Mouse (Mus musculus) bone marrow, adult 2 months (tissue): Measurements from ENCODE around the gene Drg1. TPM values are rescaled to one million over a fixed set of nuclear protein-coding genes. Genes with fewer than 3 reads are reported as not detected.
A peak's percentile ranks its signal among the peaks of the same experiment; 100 is the strongest.

Source experiments
- H3K27ac ChIP-seq: fragments of 200-500 bp; 2 replicates; pipeline ENCODE4 v1.5.1; 2012; ENCODE audit warnings: low read depth, mild to moderate bottlenecking, control low read depth, inconsistent platforms, low read length; ENCODE audit not compliant: control insufficient read depth, poor library complexity, insufficient read depth
- H3K4me1 ChIP-seq: fragments of 200-500 bp; 2 replicates; pipeline ENCODE4 v1.6.1; 2011; ENCODE audit warnings: low read length; ENCODE audit not compliant: control insufficient read depth, insufficient read depth
- H3K4me3 ChIP-seq: fragments of 200-500 bp; replicated peaks from 2 replicates; pipeline ENCODE3; 2011; ENCODE audit warnings: mild to moderate bottlenecking, low read depth, low read length, control low read depth; ENCODE audit not compliant: control insufficient read depth
- CTCF ChIP-seq: fragments of 200-500 bp; IDR thresholded peaks from 2 replicates; pipeline ENCODE4 v1.5.1; 2011; ENCODE audit warnings: low read length, control low read depth; ENCODE audit not compliant: control insufficient read depth, insufficient read depth
- POLR2A ChIP-seq: fragments of 200-500 bp; IDR thresholded peaks from 2 replicates; pipeline ENCODE4 v1.6.1; 2011; ENCODE audit warnings: low read depth, mild to moderate bottlenecking, control low read depth, low read length, borderline replicate concordance; ENCODE audit not compliant: control insufficient read depth
- WGBS: fragments of 180-500 bp; shearing (Covaris S2); methylation state at CpG from one replicate; pipeline ENCODE4 v1.1.7; 2018; 5-methylcytosine and 5-hydroxymethylcytosine counted together
- polyA plus RNA-seq: library from polyadenylated mRNA; stranded (reverse); fragments of >200 nt; gene quantifications from 2 replicates; pipeline ENCODE4 v1.2.4, GENCODE M21; 2011; ENCODE audit warnings: low replicate concordance; ENCODE audit not compliant: missing spikeins, insufficient read depth, insufficient read length

Gene Drg1
- polyA plus RNA-seq, 1 experiment: 78.5 TPM

- Histone ChIP-seq H3K27ac (no peak overlapping the region), H3K4me1 (no peaks in the 10 kb centered on the region; the same call in 1 of the 2 replicates), H3K4me3 (no peak overlapping the region)
- 71% methylated on average over 6 of the region's 6 CpGs for WGBS
- TF ChIP-seq POLR2A (no peak), CTCF (no peak)
Measured at GRCm38 (mm10) chr11:3287131-3287530, 20.9 kb upstream of the Drg1 start.

DNA sequence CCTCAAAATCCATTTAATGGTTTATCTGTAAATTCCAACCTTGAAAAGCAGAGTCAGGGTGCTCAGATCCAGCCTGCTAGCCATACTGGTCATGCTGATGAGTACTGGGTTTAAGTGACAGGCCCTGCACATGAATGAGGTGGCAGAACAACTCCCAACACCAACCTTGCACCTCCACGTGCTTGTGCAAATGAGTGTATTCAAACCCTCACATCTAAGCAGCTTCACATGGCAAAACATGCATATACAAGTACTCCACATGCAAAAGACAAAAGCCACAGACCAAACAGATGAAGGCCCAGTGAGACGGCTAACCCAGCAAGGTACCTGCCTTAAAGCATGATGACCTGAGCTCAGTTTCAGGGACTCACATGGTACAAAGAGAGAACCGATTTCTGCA is 19.7 kb upstream of the Drg1 start:
- Histone ChIP-seq H3K27ac (no peak overlapping the region), H3K4me1 (no peaks in the 10 kb centered on the region), H3K4me3 (no peak overlapping the region)
- TF ChIP-seq CTCF: no peak
- TF ChIP-seq POLR2A: no peak
- 68% methylated on average over 3 of the region's 3 CpGs for WGBS

- H3K27ac ChIP-seq: no peak overlapping the region
- H3K4me3 ChIP-seq: no peak overlapping the region
- H3K4me1 ChIP-seq: no peaks in the 10 kb centered on the region
- 89% methylated on average over 6 of the region's 6 CpGs for whole genome bisulfite sequencing
- TF ChIP-seq POLR2A (no peak), CTCF (no peak)
Measured at GRCm38 (mm10) chr11:3283645-3284044, 17.4 kb upstream of the Drg1 start.

- Histone ChIP-seq H3K4me1 (no peaks in the 10 kb centered on the region), H3K4me3 (no peak overlapping the region), H3K27ac (no peak overlapping the region)
- TF ChIP-seq CTCF: no peak
- no peak for TF ChIP-seq POLR2A
- WGBS: 86% methylated on average over 6 of the region's 6 CpGs
Measured at GRCm38 (mm10) chr11:3282887-3283286, 16.7 kb upstream of the Drg1 start.

DNA sequence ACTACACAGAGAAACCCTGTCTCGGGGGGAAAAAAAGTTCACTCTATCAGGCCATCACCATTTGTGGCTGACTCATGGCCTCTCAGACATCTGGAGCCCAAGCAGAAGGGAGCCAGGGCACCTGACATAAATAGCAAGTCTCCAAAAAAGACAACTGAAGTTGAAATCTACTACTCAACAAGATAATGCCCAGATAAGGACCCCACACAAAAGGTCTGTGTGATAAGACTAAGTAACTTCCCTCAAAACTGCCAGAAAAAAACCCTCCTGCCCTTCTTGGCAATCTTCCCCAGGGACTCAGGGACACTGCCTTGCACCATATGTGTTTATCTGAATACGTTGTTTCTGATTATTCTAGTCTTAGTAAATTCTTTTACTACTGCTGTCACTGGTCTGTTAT is 13.5 kb upstream of the Drg1 start:
- no peak overlapping the region for H3K4me3 ChIP-seq
- H3K4me1 ChIP-seq: no peaks in the 10 kb centered on the region
- TF ChIP-seq POLR2A (no peak), CTCF (no peak)
- no peak overlapping the region for H3K27ac ChIP-seq
- WGBS: 42% methylated on average over 2 of the region's 2 CpGs

GRCm38 (mm10) chr11:3278351-3278750 is 12.1 kb upstream of the Drg1 start:
- TF ChIP-seq POLR2A (no peak), CTCF (no peak)
- 76% methylated on average over 5 of the region's 5 CpGs for WGBS
- Histone ChIP-seq H3K4me1 (no peaks in the 10 kb centered on the region), H3K27ac (no peak overlapping the region), H3K4me3 (no peak overlapping the region)

DNA sequence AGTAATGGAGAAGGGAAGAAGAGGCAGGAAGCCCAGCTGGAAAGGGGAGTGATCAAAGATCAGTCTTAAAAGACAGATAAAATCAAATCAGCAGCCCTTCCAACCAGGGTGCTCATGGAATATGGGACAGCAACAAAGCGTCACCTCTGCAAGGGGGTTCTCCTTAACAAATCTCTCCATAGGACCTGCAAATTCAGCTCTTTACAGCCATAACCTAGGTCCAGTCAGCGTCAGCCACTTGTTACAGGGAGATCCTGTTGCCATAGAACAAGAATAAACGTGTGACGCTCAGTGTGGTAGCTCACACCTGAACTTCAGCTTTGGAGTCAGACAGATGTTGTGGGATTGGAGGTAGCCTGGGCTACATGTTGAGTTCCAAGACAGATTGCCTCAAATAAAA is 3.0 kb upstream of the Drg1 start:
- whole genome bisulfite sequencing: 86% methylated on average over 4 of the region's 4 CpGs
- H3K4me1 ChIP-seq: no peaks in the 10 kb centered on the region
- no peak overlapping the region for H3K27ac ChIP-seq
- TF ChIP-seq POLR2A (no peak), CTCF (no peak)
- no peak overlapping the region for H3K4me3 ChIP-seq

- 30% methylated on average over 7 of the region's 7 CpGs for WGBS
- TF ChIP-seq POLR2A (no peak), CTCF (no peak)
- H3K4me3 ChIP-seq: no peak overlapping the region
- H3K4me1 ChIP-seq: no peaks in the 10 kb centered on the region
- no peak overlapping the region for H3K27ac ChIP-seq
Measured at GRCm38 (mm10) chr11:3267133-3267532, 918 bp upstream of the Drg1 start.

- 2% methylated on average over 26 of the region's 26 CpGs for WGBS
- H3K4me1 ChIP-seq: no peaks in the 10 kb centered on the region
- H3K4me3 ChIP-seq: peak overlapping the region; percentile 99
- TF ChIP-seq CTCF: no peak
- no peak for TF ChIP-seq POLR2A
- H3K27ac ChIP-seq: peak overlapping the region; percentile 83
Measured at GRCm38 (mm10) chr11:3265291-3266078, 730 bp downstream of the Drg1 start.
